In the genomic region with DNA sequence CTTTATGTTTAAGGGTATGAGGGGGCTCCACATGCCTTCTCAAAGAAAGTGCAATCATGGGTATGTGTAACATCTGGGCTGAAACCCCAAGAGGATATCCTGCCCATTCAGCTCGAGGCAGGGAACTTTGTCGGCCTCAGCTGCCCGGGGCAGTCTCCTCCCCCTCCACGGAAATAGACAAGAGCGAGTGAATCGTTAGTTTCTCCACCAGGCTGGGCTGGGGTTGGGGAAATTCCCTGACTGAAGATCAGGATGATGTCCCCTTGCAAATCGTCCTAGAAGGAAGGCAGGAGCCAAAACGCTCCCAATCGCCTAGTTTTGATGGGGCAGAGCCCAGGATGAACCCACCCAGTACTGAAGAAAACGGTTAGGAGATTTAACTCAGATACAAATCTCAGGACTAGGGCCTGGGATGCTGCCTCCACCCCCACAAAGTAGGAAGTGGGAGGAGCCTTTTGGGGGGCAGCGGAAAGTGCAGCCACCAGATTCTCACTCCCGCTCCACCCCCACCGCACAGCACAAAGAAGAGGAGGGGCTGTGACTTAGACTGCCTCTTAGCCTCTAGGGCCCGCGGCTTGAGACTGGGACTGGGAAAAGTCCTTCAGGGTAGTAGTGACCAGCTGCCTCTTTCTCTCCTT, we compare ENCODE assay signal across 8 mouse cellular contexts. TPM values are rescaled to one million over a fixed set of nuclear protein-coding genes. Genes with fewer than 3 reads are reported as not detected.
DNase-seq lines count a peak whose midpoint lies in the region; ATAC-seq and TF ChIP-seq lines count a peak whose summit lies in the region.

No protein-coding gene starts in this region.

- H3K36me3 ChIP-seq in MEL (ENCODE audit: control insufficient read depth in 1 of 2, insufficient read depth in 2 of 2, low read length in 2 of 2), result peaks cover 0 to 11% of the 10 kb centered on the region in 2 experiments; a peak in 2 of 4 replicates
- H3K36me3 ChIP-seq in hindbrain, embryonic 13.5 days, result no peaks in the 10 kb centered on the region
- no peaks in the 10 kb centered on the region for H3K36me3 ChIP-seq in liver, adult 2 months (ENCODE audit: control insufficient read depth, insufficient read depth, low read length)

- H3K4me2 ChIP-seq in hindbrain, embryonic 13.5 days, result peak overlapping the region; percentile 35

- peaks cover 21% of the 10 kb centered on the region for H3K79me2 ChIP-seq in MEL (ENCODE audit: control insufficient read depth, insufficient read depth, low read length, poor library complexity)
- peaks cover 30% of the 10 kb centered on the region for H3K79me2 ChIP-seq in liver, adult 2 months (ENCODE audit: control insufficient read depth, insufficient read depth, low read length)

- no peaks in the 10 kb centered on the region for H3K27me3 ChIP-seq in MEL (ENCODE audit: control insufficient read depth in 1 of 2, insufficient read depth in 2 of 2, low read length in 2 of 2)
- no peaks in the 10 kb centered on the region for H3K27me3 ChIP-seq in hindbrain, embryonic 13.5 days
- no peaks in the 10 kb centered on the region for H3K27me3 ChIP-seq in liver, adult 2 months (ENCODE audit: control insufficient read depth, insufficient read depth, low read length)

- peak; percentile 87 for DNase-seq in MEL (ENCODE audit: low read depth, low spot score)
- DNase-seq in forelimb bud, embryonic 11.5 days (ENCODE audit: low read depth, low spot score), result peak; percentile 77
- DNase-seq in liver, adult 2 months (ENCODE audit: extremely low read depth, low read depth, low spot score), result peak; percentile 50
- peak; percentile 54 to 73 for DNase-seq in monocyte, adult 2 months (ENCODE audit: low read depth in 1 of 2, low spot score in 2 of 2)
- peak; percentile 69 for DNase-seq in thymus, postnatal 0 days (ENCODE audit: low spot score)
- no peak for DNase-seq in layer of hippocampus, adult 9-10 months (ENCODE audit: low spot score)

- TF ChIP-seq RAD21 in MEL (IDR thresholded peaks at IDR 0.05; ENCODE audit: low read depth, low read length), result no peak

- peak overlapping the region; percentile 59 to 64 for H3K4me3 ChIP-seq in MEL (ENCODE audit: control insufficient read depth in 1 of 2, insufficient read depth in 1 of 2, low read depth in 2 of 2, low read length in 2 of 2)
- peak overlapping the region; percentile 20 for H3K4me3 ChIP-seq in bone marrow, adult 2 months (replicated peaks; ENCODE audit: control insufficient read depth, low read depth, low read length)
- H3K4me3 ChIP-seq in hindbrain, embryonic 13.5 days, result no peak overlapping the region
- H3K4me3 ChIP-seq in liver, adult 2 months (ENCODE audit: insufficient read depth, low read depth, low read length), result no peak overlapping the region

- no peaks in the 10 kb centered on the region for H3K9me3 ChIP-seq in MEL (replicated peaks; ENCODE audit: insufficient read depth, low read length)
- H3K9me3 ChIP-seq in hindbrain, embryonic 13.5 days, result no peaks in the 10 kb centered on the region

- peak in 1 of 2 experiments; percentile 47; a peak in 1 of 4 replicates for TF ChIP-seq POLR2A in MEL (IDR thresholded peaks at IDR 0.05; ENCODE audit: control insufficient read depth in 1 of 2, insufficient read depth in 1 of 2, low read depth in 1 of 2, low read length in 2 of 2, poor library complexity in 1 of 2)
- no peak for TF ChIP-seq POLR2A in bone marrow, adult 2 months (IDR thresholded peaks at IDR 0.05; ENCODE audit: borderline replicate concordance, control insufficient read depth, low read depth, low read length)
- no peak for TF ChIP-seq POLR2A in liver, adult 2 months (IDR thresholded peaks at IDR 0.05; ENCODE audit: extremely low read depth, insufficient read depth, low read length)

- TF ChIP-seq CTCF in MEL (IDR thresholded peaks at IDR 0.05 in 2 of 3, conservative IDR thresholded peaks at IDR 0.05 in 1 of 3; ENCODE audit: control insufficient read depth in 1 of 3, insufficient read depth in 1 of 3, low read depth in 2 of 3, low read length in 3 of 3, poor library complexity in 1 of 3, severe bottlenecking in 1 of 3), result no peak
- no peak for TF ChIP-seq CTCF in bone marrow, adult 2 months (IDR thresholded peaks at IDR 0.05; ENCODE audit: control insufficient read depth, insufficient read depth, low read length)
- no peak for TF ChIP-seq CTCF in liver, adult 2 months (IDR thresholded peaks at IDR 0.05; ENCODE audit: low read depth, low read length)

- H3K27ac ChIP-seq in MEL (ENCODE audit: control insufficient read depth, low read depth, low read length), result peak overlapping the region; percentile 63
- peak overlapping the region; percentile 91 for H3K27ac ChIP-seq in bone marrow, adult 2 months (ENCODE audit: control insufficient read depth, insufficient read depth, low read depth, low read length, poor library complexity)
- H3K27ac ChIP-seq in hindbrain, embryonic 13.5 days, result peak overlapping the region; percentile 74
- peak overlapping the region; percentile 59 for H3K27ac ChIP-seq in liver, adult 2 months (replicated peaks; ENCODE audit: insufficient read depth, low read depth, low read length)

- no peak for ATAC-seq in hindbrain, embryonic 13.5 days (ENCODE audit: low FRiP score)

- H3K9ac ChIP-seq in MEL (ENCODE audit: control insufficient read depth, low read depth, low read length, poor library complexity, severe bottlenecking), result peak overlapping the region; percentile 54
- peak overlapping the region; percentile 49 for H3K9ac ChIP-seq in hindbrain, embryonic 13.5 days
- no peak overlapping the region for H3K9ac ChIP-seq in liver, adult 2 months (ENCODE audit: low read depth, low read length)

- WGBS in bone marrow, adult 2 months, result under 1% methylated on average over 15 of the region's 15 CpGs
- under 1% methylated on average over 15 of the region's 15 CpGs for WGBS in hindbrain, embryonic 13.5 days
- 15% methylated on average over 15 of the region's 15 CpGs for WGBS in liver, adult 2 months

- H3K4me1 ChIP-seq in MEL (ENCODE audit: control insufficient read depth in 1 of 2, insufficient read depth in 2 of 2, low read length in 2 of 2), result peaks cover 2 to 25% of the 10 kb centered on the region in 2 experiments; a peak in 3 of 4 replicates
- peaks cover 9% of the 10 kb centered on the region for H3K4me1 ChIP-seq in bone marrow, adult 2 months (ENCODE audit: control insufficient read depth, insufficient read depth, low read length)
- H3K4me1 ChIP-seq in hindbrain, embryonic 13.5 days (replicated peaks), result peaks cover 55% of the 10 kb centered on the region
- peaks cover 19% of the 10 kb centered on the region for H3K4me1 ChIP-seq in liver, adult 2 months (ENCODE audit: control insufficient read depth, insufficient read depth, low read length)

- peak in 1 of 2 experiments; percentile 57; a peak in 2 of 4 replicates for TF ChIP-seq EP300 in MEL (IDR thresholded peaks at IDR 0.05; ENCODE audit: low read depth in 1 of 2, low read length in 2 of 2)

TF ChIP-seq in MEL, 35 proteins besides CTCF, POLR2A, EP300 and RAD21 (continues in another document):
- TF ChIP-seq ELF1 (IDR thresholded peaks at IDR 0.05; ENCODE audit: low read depth, low read length) (peak; percentile 69), USF2 (IDR thresholded peaks at IDR 0.05; ENCODE audit: borderline replicate concordance in 1 of 2, insufficient read depth in 1 of 2, low read depth in 1 of 2, low read length in 2 of 2) (no peak), CHD2 (IDR thresholded peaks at IDR 0.05; ENCODE audit: low read length) (no peak), SIN3A (IDR thresholded peaks at IDR 0.05; ENCODE audit: low read length) (peak; percentile 17; the same call in 1 of the 2 replicates)

RNA-seq across cellular contexts. Expression of a gene that starts 2.5 kb away (rescaled TPM):
- 66.6 and 71.0 TPM in 2 replicates for total RNA-seq in MEL (2012; rRNA removed)
- polyA plus RNA-seq in MEL (2012; ENCODE audit: insufficient read depth in 1 of 2, insufficient read length in 2 of 2, low read depth in 1 of 2, low replicate concordance in 2 of 2, missing spikeins in 1 of 2), result 10 to 100 TPM in 1 of 2 experiments, not detected in 1; 72.0 TPM
- 24.1 and 32.5 TPM in 2 replicates for polyA plus RNA-seq in bone marrow, adult 2 months (2011; ENCODE audit: insufficient read depth, insufficient read length, low replicate concordance, missing spikeins)
- 160 and 168 TPM in 2 replicates for polyA plus RNA-seq in hindbrain, embryonic 13.5 days (2015; fragmentation: Nextera tagmentation; extraction: Ambion mirVana)
- total RNA-seq in liver, adult 2 months (2014; rRNA removed), result 38.2 and 45.8 TPM in 2 replicates
- 24.1 and 30.6 TPM in 2 replicates for polyA plus RNA-seq in liver, adult 2 months (2012; rRNA removed)
- polyA plus RNA-seq in thymus, postnatal 0 days (2015; fragmentation: Nextera tagmentation; extraction: Ambion mirVana), result 112 and 123 TPM in 2 replicates

RNA-seq across cellular contexts. Expression of a gene that starts 3.5 kb away (rescaled TPM):
- total RNA-seq in MEL (2012; rRNA removed), result 15.4 and 16.4 TPM in 2 replicates
- 10 to 100 TPM in 1 of 2 experiments, not detected in 1; 58.2 TPM for polyA plus RNA-seq in MEL (2012; ENCODE audit: insufficient read depth in 1 of 2, insufficient read length in 2 of 2, low read depth in 1 of 2, low replicate concordance in 2 of 2, missing spikeins in 1 of 2)
- 28.7 and 45.5 TPM in 2 replicates for polyA plus RNA-seq in bone marrow, adult 2 months (2011; ENCODE audit: insufficient read depth, insufficient read length, low replicate concordance, missing spikeins)
- 79.5 and 81.8 TPM in 2 replicates for polyA plus RNA-seq in hindbrain, embryonic 13.5 days (2015; fragmentation: Nextera tagmentation; extraction: Ambion mirVana)
- 7.5 and 8.2 TPM in 2 replicates for total RNA-seq in liver, adult 2 months (2014; rRNA removed)
- polyA plus RNA-seq in liver, adult 2 months (2012; rRNA removed), result 18.5 and 19.1 TPM in 2 replicates
- 15.9 and 18.2 TPM in 2 replicates for polyA plus RNA-seq in thymus, postnatal 0 days (2015; fragmentation: Nextera tagmentation; extraction: Ambion mirVana)

RNA-seq across cellular contexts. Expression of a gene that starts 27.0 kb away (rescaled TPM):
- total RNA-seq in MEL (2012; rRNA removed), result not detected in 2 replicates
- not detected for polyA plus RNA-seq in MEL (2012; ENCODE audit: insufficient read depth in 1 of 2, insufficient read length in 2 of 2, low read depth in 1 of 2, low replicate concordance in 2 of 2, missing spikeins in 1 of 2)
- polyA plus RNA-seq in bone marrow, adult 2 months (2011; ENCODE audit: insufficient read depth, insufficient read length, low replicate concordance, missing spikeins), result 0.57 TPM in 1 of 2 replicates, not detected in the other
- 7.6 and 10.1 TPM in 2 replicates for polyA plus RNA-seq in hindbrain, embryonic 13.5 days (2015; fragmentation: Nextera tagmentation; extraction: Ambion mirVana)
- total RNA-seq in liver, adult 2 months (2014; rRNA removed), result 0.07 and 0.09 TPM in 2 replicates
- polyA plus RNA-seq in liver, adult 2 months (2012; rRNA removed), result 0.10 and 0.17 TPM in 2 replicates
- 3.1 and 3.5 TPM in 2 replicates for polyA plus RNA-seq in thymus, postnatal 0 days (2015; fragmentation: Nextera tagmentation; extraction: Ambion mirVana)

RNA-seq across cellular contexts. Expression of a gene that starts 57.1 kb away (rescaled TPM):
- 158 and 177 TPM in 2 replicates for total RNA-seq in MEL (2012; rRNA removed)
- polyA plus RNA-seq in MEL (2012; ENCODE audit: insufficient read depth in 1 of 2, insufficient read length in 2 of 2, low read depth in 1 of 2, low replicate concordance in 2 of 2, missing spikeins in 1 of 2), result 100 to 1,000 TPM; 310 to 471 TPM
- 133 and 198 TPM in 2 replicates for polyA plus RNA-seq in bone marrow, adult 2 months (2011; ENCODE audit: insufficient read depth, insufficient read length, low replicate concordance, missing spikeins)
- polyA plus RNA-seq in hindbrain, embryonic 13.5 days (2015; fragmentation: Nextera tagmentation; extraction: Ambion mirVana), result 163 and 166 TPM in 2 replicates
- total RNA-seq in liver, adult 2 months (2014; rRNA removed), result 74.3 and 78.6 TPM in 2 replicates
- 25.6 and 29.1 TPM in 2 replicates for polyA plus RNA-seq in liver, adult 2 months (2012; rRNA removed)
- 173 and 202 TPM in 2 replicates for polyA plus RNA-seq in thymus, postnatal 0 days (2015; fragmentation: Nextera tagmentation; extraction: Ambion mirVana)

Comparison
In these comparisons a context has a peak if more than half of its experiments do, and no peak if none do; other contexts are left out.
1. H3K4me3 ChIP-seq: peak in MEL (2 of 2) and bone marrow, adult 2 months (single experiment); none in hindbrain, embryonic 13.5 days (single experiment) and liver, adult 2 months (single experiment).
2. Peak in every context shown above with its lines, with median percentiles within 50 percentile points of each other: H3K27ac ChIP-seq.